Comparison of ENCODE assay signal across 1 mouse cellular context in the genomic region with DNA sequence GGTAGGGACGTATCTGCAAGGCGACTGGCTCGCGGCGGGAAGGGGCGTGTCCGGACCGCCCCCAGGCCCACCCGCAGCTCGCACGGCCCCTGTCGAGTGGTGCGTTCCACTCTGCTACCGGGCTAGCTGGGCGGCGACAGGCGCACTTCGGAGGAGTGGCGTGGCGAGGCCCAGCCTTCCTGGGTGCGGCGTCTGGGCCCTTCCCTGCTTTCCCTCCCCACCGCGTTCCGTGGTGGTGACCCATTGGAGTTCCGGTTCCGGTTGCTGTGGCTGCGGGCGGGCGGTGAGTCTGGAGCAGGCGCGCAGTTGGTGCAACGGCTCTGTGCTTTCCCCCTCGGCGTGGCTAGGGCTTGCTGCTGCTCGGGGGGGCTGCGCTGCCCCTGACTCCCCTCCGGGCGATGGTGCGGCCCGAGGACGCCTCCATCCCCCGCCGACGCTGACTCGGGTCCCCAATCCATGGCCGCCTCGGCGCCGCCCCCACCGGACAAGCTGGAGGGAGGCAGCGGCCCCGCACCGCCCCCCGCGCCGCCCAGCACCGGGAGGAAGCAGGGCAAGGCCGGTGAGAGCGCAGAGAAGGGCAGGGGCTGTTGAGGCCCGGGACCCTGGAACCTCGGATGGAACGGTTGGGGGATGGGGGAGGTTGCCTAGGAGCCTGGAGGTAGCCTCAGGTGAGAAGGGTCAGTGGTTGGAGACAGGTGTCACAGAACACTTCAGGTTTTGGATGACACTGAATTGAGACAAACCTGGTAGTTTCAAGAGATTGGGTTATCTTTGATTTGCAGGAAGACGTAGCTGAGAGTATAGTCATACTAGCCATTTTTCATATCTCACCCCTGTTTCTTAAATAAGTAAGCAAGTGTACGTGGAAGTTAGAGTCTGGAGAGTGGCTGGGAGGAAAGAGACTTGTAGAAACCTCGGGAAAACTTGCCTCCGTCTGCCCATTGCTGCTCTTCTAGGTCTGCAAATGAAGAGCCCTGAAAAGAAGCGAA.
A peak's percentile ranks its signal among the peaks of the same experiment; 100 is the strongest.
TF ChIP-seq lines count a peak whose summit lies in the region.

A gene (plus strand): TSS at position 44 of the 989 bp plus-strand sequence.

TF ChIP-seq in MEL, 35 proteins besides CTCF, POLR2A, EP300 and RAD21 (continued from another document):
- TF ChIP-seq MAZ (IDR thresholded peaks at IDR 0.05; ENCODE audit: low read depth, low read length): peak; percentile 89; the same call in 1 of the 2 replicates
- TF ChIP-seq MEF2A (IDR thresholded peaks at IDR 0.05; ENCODE audit: extremely low read depth, insufficient replicate concordance, low read depth, low read length, poor library complexity, severe bottlenecking): no peak
- 0 out of 2 replicates have a peak, but pooled peaks have one; percentile 4 for TF ChIP-seq BHLHE40 (IDR thresholded peaks at IDR 0.05; ENCODE audit: borderline replicate concordance, low read depth, low read length)
- no peak for TF ChIP-seq GABPA (IDR thresholded peaks at IDR 0.05; ENCODE audit: low read depth, low read length)
- TF ChIP-seq TAL1 (IDR thresholded peaks at IDR 0.05; ENCODE audit: low read length): peak; percentile 53
- TF ChIP-seq POLR2AphosphoS2 (IDR thresholded peaks at IDR 0.05; ENCODE audit: low read length): peak; percentile 100
- TF ChIP-seq E2F4 (IDR thresholded peaks at IDR 0.05; ENCODE audit: borderline replicate concordance, low read depth, low read length): no peak
- TF ChIP-seq NRF1 (IDR thresholded peaks at IDR 0.05; ENCODE audit: insufficient read depth, low read depth, low read length, poor library complexity, severe bottlenecking): peak; percentile 60
- peak; percentile 59 for TF ChIP-seq MAX (IDR thresholded peaks at IDR 0.05; ENCODE audit: low read length)
- no peak for TF ChIP-seq SMC3 (IDR thresholded peaks at IDR 0.05; ENCODE audit: low read depth, low read length)
- peak; percentile 40; the same call in 1 of the 2 replicates for TF ChIP-seq ZKSCAN1 (IDR thresholded peaks at IDR 0.05; ENCODE audit: low read depth, low read length)
TF ChIP-seq in MEL: peak in this region for 24.
